Comparison of ENCODE assay signal across 29 mouse cellular contexts in the genomic region with DNA sequence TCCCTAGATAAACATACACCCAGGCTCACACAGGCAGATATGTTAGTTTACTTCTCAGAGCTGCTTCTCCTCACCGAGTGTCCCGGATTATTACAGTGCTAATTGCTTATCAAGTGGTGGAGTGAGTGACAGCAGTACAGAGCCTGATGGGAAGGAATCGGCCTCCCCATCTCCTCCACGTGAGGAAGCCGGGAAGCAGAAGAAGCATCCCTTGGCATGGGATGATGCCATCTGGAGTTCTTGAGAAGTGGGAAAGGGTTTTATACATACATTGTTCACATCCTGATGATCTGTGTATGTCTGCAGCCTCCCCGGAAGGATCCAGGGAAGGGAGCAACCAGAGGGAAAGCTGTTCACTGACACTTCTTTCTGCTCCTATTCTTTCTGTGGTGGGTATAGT.
A peak's percentile ranks its signal among the peaks of the same experiment; 100 is the strongest.
DNase-seq lines count a peak whose midpoint lies in the region; ATAC-seq and TF ChIP-seq lines count a peak whose summit lies in the region.
"Had no signal": no experiment of that assay in that cellular context is flagged by ENCODE, and none has a peak within 500 bp of the region (broad histone marks: within the 10 kb centered on the region; RNA-seq: fewer than 3 reads in every experiment).

No protein-coding gene starts in this region.

- no peaks in the 10 kb centered on the region for H3K36me3 ChIP-seq in forebrain, postnatal 0 days (ENCODE audit: insufficient read depth)
- no peaks in the 10 kb centered on the region for H3K36me3 ChIP-seq in forebrain, embryonic 12.5 days (replicated peaks)
- H3K36me3 ChIP-seq: embryonic facial prominence, embryonic 12.5 days; hindbrain, embryonic 13.5 days; limb, embryonic 12.5 days; lung, embryonic 15.5 days; midbrain, embryonic 10.5 days; midbrain, embryonic 15.5 days; neural tube, embryonic 15.5 days had no signal

- DNase-seq in forebrain, postnatal 0 days = peak; percentile 45
- DNase-seq in layer of hippocampus, adult 2 months (ENCODE audit: low spot score in 2 of 2) = peak in 1 of 2 experiments; percentile 66
- no peak for DNase-seq in layer of hippocampus, adult 9-10 months (ENCODE audit: low spot score)
- peak; percentile 71 for DNase-seq in brain, adult 2 months (ENCODE audit: low read depth, low spot score)
- peak; percentile 39 to 45 for DNase-seq in layer of hippocampus, adult 8-10 months (ENCODE audit: low spot score in 2 of 2)
- no peak for DNase-seq in adrenal gland, adult 8-10 months
- no peak for DNase-seq in cerebellum, adult 11-12 months
- DNase-seq: adrenal gland, postnatal 25 days; cerebellum, adult 9-10 months; gastrocnemius, adult 2 months; gastrocnemius, postnatal 36 days; heart, adult 18-20 months; heart, postnatal 36 days; kidney, adult 8-10 months; kidney, postnatal 4 days; retina, postnatal 1 day had no signal

- 45% methylated on average over 6 of the region's 6 CpGs for WGBS in forebrain, postnatal 0 days
- WGBS in forebrain, embryonic 12.5 days = 79% methylated on average over 6 of the region's 6 CpGs

- H3K27ac ChIP-seq in forebrain, postnatal 0 days (ENCODE audit: low read depth, low read length) = 0 out of 2 replicates have a peak overlapping the region, but pooled peaks have one; percentile 15
- H3K27ac ChIP-seq in forebrain, embryonic 12.5 days = no peak overlapping the region
- peak overlapping the region; percentile 62; the same call in 1 of the 2 replicates for H3K27ac ChIP-seq in layer of hippocampus, adult 2 months
- H3K27ac ChIP-seq: embryonic facial prominence, embryonic 12.5 days; gastrocnemius, adult 2 months; hindbrain, embryonic 13.5 days; kidney, postnatal 0 days; limb, embryonic 12.5 days; lung, embryonic 15.5 days; midbrain, embryonic 10.5 days; midbrain, embryonic 15.5 days; neural tube, embryonic 15.5 days had no signal

- no peak for TF ChIP-seq CTCF in forebrain, postnatal 0 days (IDR thresholded peaks at IDR 0.05; ENCODE audit: low read depth)
- TF ChIP-seq CTCF in layer of hippocampus, adult 2 months (conservative IDR thresholded peaks at IDR 0.05) = no peak

- H3K4me2 ChIP-seq in forebrain, postnatal 0 days (ENCODE audit: low read depth) = no peak overlapping the region
- H3K4me2 ChIP-seq in forebrain, embryonic 12.5 days = no peak overlapping the region
- H3K4me2 ChIP-seq: embryonic facial prominence, embryonic 12.5 days; heart, embryonic 11.5 days; hindbrain, embryonic 13.5 days; limb, embryonic 12.5 days; liver, embryonic 11.5 days; lung, embryonic 15.5 days; midbrain, embryonic 15.5 days; neural tube, embryonic 15.5 days had no signal

- H3K9me3 ChIP-seq in forebrain, postnatal 0 days (ENCODE audit: low read length) = no peaks in the 10 kb centered on the region
- H3K9me3 ChIP-seq in forebrain, embryonic 12.5 days = no peaks in the 10 kb centered on the region
- H3K9me3 ChIP-seq: embryonic facial prominence, embryonic 12.5 days; hindbrain, embryonic 13.5 days; limb, embryonic 12.5 days; lung, embryonic 15.5 days; midbrain, embryonic 10.5 days; midbrain, embryonic 15.5 days; neural tube, embryonic 15.5 days had no signal

- H3K4me1 ChIP-seq in forebrain, postnatal 0 days (ENCODE audit: insufficient read depth) = no peaks in the 10 kb centered on the region
- H3K4me1 ChIP-seq in forebrain, embryonic 12.5 days = peaks cover 7% of the 10 kb centered on the region; the same call in 1 of the 2 replicates
- H3K4me1 ChIP-seq: lung, embryonic 15.5 days had no signal

- ATAC-seq in forebrain, postnatal 0 days = peak; percentile 71
- ATAC-seq in forebrain, embryonic 12.5 days (ENCODE audit: low FRiP score) = no peak
- ATAC-seq: CD4-positive, CD25-positive, alpha-beta regulatory T cell, adult 4 months; intestine, embryonic 16.5 days; midbrain, embryonic 15.5 days had no signal

- no peak overlapping the region for H3K9ac ChIP-seq in forebrain, postnatal 0 days
- H3K9ac ChIP-seq in forebrain, embryonic 12.5 days = no peak overlapping the region
- H3K9ac ChIP-seq: embryonic facial prominence, embryonic 12.5 days; hindbrain, embryonic 13.5 days; limb, embryonic 12.5 days; lung, embryonic 15.5 days; midbrain, embryonic 15.5 days; neural tube, embryonic 15.5 days had no signal

- no peak overlapping the region for H3K4me3 ChIP-seq in forebrain, postnatal 0 days (ENCODE audit: low read depth, low read length)
- no peak overlapping the region for H3K4me3 ChIP-seq in forebrain, embryonic 12.5 days (replicated peaks)
- H3K4me3 ChIP-seq in layer of hippocampus, adult 2 months = no peak overlapping the region
- H3K4me3 ChIP-seq: embryonic facial prominence, embryonic 12.5 days; gastrocnemius, adult 2 months; hindbrain, embryonic 13.5 days; limb, embryonic 12.5 days; lung, embryonic 15.5 days; midbrain, embryonic 10.5 days; midbrain, embryonic 15.5 days; neural tube, embryonic 15.5 days had no signal

- H3K27me3 ChIP-seq in forebrain, postnatal 0 days (ENCODE audit: insufficient read depth, low read length) = no peaks in the 10 kb centered on the region
- H3K27me3 ChIP-seq in forebrain, embryonic 12.5 days = no peaks in the 10 kb centered on the region
- H3K27me3 ChIP-seq: embryonic facial prominence, embryonic 12.5 days; hindbrain, embryonic 13.5 days; lung, embryonic 15.5 days; midbrain, embryonic 15.5 days; neural tube, embryonic 15.5 days had no signal

Comparison
In these comparisons a context has a peak if more than half of its experiments do, and no peak if none do; other contexts are left out.
1. DNase-seq: peak in forebrain, postnatal 0 days (single experiment), brain, adult 2 months (single experiment) and layer of hippocampus, adult 8-10 months (2 of 2); none in layer of hippocampus, adult 9-10 months (single experiment), adrenal gland, adult 8-10 months (single experiment) and cerebellum, adult 11-12 months (single experiment).